Mouse (Mus musculus): ENCODE data around the gene Alg14.
A peak's percentile ranks its signal among the peaks of the same experiment; 100 is the strongest.

Gene Alg14

DNA sequence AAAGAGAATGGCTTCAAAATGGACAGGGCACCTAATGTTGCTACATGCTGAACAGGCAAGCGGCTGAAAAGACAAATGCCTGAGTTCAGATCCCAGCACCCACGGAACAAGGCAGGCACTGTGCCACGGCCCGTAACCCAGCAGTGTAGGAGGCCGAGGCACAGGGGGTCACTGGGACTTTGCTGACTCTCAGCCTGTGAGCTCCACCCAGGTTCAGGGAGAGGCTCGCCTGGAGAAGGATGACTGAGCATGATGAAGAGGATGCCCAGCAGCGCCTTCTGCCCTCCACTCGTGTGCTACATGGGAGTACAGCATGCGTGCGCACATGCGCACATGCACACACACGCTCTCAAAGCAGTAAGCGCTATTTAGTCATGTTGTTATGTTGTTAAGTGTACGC is 11.9 kb upstream of the Alg14 start:
- DNase-seq (ENCODE audit: low read depth): no peak

DNA sequence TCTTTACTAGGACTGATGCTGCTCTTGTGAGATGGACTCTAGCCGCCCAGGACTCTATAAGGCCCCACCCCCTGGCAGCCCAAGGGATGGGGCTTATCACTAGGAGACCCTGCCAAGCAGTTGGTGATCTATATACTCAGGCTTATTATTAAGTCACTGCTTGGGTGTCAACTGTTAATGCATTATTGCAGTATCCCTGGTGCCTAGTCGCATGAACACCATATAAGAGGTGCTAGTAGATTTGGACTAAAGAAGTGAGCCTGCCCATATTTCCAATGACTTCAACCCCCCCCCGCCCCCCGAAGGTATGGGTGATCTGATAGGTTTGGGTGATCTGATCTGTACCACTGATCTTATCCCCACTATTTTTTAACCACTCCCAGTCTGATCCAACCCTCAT is 8.6 kb upstream of the Alg14 start, which contains the start of gene Tmem56:
Gene Tmem56, minus strand, starts transcription at position 101 of the 400 bp plus-strand sequence.
- no peak for DNase-seq (ENCODE audit: low read depth)

DNA sequence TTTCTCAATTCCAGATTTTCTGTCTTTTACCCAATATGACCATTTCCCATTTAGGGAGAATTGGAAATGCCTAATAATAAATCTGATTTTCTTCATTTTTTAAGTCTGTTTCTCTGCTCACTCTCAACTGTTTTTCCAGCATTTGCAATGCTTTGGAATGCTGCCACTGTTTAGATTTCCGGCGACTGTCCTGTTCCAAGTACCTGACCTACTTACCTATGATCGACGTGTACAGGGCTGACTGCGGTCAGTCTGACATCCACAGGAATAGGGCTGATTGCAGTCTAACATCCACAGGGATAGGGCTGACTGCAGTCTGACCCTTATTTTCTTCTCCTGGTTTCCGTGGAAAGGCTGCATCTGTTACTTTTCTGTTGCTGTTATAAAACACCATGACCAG is 6.4 kb upstream of the Alg14 start:
- no peak for DNase-seq (ENCODE audit: low read depth)

DNA sequence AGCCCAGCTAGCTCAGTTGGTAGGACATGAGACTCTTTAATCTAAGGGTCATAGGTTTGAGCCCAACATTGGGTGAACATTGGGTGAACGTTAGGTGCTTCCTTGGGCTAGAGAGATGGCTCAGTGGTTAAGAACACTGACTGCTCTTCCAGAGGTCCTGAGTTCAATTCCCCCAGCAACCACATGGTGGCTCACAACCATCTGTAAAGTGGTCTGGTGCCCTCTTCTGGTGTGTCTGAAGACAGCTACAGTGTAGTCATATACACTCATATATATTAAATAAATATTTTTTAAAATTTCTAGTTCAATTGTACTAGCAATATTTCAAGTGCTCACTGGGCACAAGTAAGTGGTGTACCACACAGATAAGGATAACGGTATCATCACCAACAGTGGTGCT is 4.4 kb upstream of the Alg14 start:
- no peak for DNase-seq (ENCODE audit: low read depth)

DNA sequence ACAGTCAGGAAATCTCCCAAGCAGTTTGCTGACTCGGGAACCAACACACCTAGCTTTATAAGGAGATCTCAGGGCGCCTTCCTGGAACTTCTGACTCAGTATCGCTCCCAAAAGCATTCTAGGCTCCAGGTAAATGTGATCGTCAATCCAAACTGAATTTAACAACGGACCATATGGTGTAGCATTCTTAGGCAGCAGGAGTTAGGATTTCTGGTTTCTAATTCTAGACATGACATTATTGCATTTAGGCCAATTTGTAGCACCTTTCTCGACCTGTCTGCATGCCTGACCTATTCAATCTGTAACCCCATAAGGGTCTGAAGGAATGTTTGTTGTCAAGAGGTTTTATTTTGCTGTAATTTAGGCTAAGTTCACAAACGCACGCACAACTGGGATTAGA is 892 bp upstream of the Alg14 start:
- DNase-seq (ENCODE audit: low read depth): no peak

DNA sequence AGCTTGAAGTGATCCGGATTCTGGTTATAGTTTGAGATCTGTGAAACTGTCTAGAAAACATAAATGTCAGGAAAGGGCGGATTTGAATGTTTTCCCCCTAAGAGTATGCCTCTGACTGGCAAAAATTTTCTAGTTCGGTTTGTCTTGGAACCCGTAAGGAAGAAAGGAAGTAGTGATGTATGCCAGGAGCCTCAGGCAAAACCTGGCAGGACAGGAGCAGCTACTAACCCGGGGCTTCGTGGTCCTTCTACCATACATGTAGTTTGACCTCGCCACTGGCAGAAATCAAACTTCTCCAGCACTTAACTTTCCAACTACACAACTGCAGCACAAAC is 381 bp upstream of the Alg14 start:
- DNase-seq (ENCODE audit: low read depth): no peak

DNA sequence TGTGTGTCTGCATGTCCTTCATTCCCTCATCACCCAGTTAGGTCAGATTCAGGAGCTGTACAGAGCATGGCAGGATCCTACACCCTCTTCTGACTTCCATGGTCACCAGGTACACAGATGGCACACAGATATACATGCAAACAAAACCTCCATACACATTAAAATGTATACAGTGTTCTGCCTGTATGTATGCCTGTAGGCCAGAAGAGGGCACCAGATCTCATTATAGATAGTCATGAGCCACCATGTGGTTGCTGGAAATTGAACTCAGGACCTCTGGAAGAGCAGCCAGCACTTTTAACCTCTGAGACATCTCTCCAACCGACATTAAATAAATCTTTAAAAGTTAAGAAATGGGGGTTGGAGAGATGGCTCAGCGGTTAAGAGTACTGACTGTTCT is 2.6 kb downstream of the Alg14 start:
- DNase-seq (ENCODE audit: low read depth): peak; percentile 35

DNA sequence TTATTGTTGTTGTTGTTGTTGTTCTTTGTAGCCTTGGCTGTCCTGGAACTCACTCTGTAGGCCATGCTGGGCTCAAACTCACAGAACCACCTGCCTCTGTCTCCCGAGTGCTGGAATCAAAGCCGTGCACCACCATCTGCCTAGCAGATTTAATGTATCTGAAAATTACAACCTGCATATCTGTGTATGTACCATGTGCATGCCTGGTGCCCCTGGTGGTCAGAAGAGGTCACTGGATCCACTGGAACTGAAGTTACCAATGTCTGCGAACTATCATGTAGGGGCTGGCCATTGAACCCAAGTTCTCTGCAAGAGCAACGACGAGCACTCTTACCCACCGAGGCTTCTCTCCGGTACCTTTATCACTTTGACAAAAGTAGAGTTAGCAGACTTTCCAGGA is 15.1 kb downstream of the Alg14 start:
- peak; percentile 36 for DNase-seq (ENCODE audit: low read depth)

DNA sequence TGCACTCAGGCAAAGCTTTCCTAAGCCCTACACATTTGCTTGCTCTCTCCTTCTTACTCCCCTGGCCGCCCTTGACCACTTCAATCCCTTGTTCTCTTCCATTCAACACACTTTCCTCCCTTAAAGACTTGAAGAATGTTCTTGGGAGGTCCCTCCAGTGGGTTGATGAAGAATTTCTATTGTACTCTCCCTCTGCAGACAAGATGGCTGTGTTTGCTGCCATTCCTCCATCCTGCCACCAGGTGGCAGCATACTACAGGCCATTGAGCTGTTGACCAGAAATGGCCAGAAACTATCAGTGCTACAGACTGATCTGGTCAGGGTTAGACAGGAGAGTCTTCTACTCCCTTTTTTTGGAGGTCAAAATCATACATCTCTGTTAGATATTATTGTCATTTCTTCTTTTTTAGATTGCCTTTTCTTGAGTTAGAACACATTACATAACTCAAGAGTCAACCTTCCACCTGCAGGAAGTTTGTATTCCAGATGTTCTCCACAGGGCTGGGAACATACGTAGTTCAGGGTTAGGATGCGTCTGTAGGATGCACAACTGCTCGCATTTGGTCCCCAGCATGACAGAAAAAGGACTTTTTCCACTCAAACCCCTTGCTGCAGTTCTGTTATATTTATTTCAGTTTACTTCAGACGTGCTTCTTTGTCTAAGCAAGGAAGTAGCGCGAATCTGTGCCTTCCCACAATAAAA is 16.1 kb downstream of the Alg14 start:
- peak; percentile 82 for DNase-seq (ENCODE audit: low read depth)

DNA sequence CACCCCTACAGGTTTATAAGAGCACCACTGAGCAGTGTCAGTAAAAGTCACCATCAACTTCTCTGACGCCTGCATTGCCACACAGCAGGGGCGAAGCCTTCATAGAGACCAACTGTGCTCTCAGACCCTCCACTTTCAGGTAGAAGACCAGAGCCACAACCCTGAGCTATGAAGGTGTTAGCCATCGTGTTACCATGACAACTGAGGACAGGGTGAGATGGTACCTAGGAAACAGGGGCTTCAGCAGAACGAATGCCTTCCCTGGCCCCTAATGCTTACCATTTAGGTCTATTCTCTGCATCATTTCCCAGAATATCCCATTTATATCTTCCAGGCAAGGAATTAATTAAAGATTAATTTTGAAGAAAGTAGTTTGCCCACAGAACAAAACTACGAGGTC is 17.4 kb downstream of the Alg14 start:
- no peak for DNase-seq (ENCODE audit: low read depth)

DNA sequence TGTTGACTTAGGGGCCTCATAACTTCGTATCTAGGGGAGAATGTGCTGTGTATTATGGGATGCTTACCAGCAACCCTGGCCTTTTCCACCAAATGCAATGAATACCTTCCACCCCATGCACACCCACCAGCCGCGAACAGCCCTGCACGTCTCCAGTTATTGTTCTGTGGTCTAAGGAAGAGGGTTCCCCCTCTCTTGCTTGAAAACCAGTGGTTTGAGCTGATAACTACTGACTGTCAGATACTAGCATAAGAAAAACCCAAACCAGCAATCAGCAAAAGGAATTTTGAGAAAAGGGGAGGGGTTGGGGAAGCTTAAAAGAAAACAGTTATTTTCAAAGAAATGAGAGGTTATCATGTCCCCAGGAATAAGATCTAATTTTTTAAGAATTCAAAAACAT is 17.9 kb downstream of the Alg14 start:
- no peak for DNase-seq (ENCODE audit: low read depth)

DNA sequence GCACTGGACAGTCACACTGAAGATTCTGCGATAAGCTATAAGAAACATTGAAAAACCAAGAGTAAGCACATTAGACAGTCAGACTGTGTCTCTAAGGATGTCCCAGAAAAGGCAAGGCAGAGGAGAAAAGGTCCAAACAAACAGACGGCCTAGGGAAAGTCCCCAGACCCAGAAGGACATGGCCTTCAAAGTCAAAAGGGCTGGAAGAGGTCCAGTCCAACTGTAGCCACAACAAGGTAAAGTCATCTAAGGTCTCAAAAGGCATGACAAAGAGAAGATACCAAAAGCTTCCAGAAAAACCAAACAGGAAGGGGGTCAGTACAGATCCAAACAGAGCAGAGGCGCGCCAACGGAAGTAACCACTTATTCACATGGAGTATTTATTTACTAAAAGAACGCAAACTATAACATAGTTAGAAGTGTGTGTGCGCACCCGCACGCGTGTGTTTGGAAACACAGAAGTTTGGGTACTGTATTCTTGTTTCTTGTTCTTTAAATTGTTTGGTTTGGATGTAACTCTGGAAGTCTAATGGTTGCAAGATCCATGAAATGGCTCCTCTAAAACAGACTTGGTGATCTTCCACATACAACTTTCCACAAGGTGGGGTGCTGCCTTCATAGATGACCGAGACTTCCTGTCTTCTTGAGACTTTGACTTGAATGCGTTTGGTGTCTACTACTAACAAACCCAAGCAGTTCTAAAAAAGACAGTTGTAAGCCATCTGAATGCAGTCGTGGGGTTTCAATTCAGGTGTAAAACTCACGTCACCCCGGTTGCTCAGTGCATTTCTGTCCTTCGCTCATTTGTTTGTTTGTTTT is 18.5 kb downstream of the Alg14 start:
- DNase-seq (ENCODE audit: low read depth): no peak

DNA sequence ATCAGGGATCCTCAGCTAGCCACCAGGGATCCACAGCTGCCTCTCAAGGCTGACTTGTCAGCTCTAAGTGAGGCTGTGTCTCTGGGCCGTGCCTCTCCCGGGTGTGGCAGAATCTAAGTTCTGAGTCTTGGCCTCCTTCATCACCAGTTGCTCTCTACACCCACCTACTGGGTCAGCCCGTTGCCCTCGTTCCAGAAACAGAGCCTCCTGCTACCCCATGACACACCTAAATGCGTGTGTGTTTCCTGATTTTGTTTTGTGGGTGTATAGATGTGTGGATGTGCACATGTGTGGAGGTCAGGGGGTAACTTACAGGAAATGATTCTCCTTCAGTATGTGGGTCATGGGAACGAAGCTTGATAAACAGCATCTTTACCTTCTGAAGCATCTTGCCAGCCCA is 20.9 kb downstream of the Alg14 start:
- DNase-seq (ENCODE audit: low read depth): no peak

DNA sequence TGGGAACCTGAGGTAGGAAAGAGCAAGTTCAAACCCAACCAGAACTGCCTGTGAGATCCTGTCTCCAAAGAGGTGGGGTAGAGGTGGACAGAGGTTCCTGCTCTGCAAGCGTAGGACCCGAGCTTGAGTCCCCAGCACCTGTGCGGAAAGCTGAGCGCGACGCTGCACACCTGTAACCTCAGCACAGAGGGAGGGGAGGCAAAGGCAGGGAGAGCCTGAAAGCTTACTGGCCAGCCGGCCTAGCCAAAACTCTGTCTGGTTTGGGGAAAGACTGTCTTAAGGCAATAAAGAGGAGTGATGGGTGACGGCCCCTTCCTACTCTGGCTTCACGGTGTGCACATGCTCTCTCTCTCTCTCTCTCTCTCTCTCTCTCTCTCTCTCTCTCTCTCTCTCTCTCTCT is 21.4 kb downstream of the Alg14 start:
- DNase-seq (ENCODE audit: low read depth): no peak

DNA sequence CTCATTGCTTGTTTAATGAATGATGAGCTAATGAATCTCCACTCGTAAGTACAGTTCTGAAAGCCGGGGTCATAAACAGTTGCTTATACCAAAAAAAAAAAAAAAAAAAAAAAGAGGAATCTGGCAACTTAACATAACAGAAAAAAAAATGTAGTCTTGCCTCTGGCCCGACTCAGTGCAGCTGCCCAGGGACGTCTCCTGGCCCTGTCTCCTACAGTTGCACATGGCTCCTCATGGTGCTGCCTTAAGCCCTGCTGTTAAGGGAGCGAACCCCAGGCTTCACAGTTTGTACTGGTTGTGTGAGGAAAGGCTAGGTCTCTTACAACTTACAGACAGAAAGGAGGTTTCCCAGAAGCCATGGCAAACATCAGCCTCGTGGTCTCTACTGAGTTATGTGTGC is 22.6 kb downstream of the Alg14 start:
- DNase-seq (ENCODE audit: low read depth): no peak

DNA sequence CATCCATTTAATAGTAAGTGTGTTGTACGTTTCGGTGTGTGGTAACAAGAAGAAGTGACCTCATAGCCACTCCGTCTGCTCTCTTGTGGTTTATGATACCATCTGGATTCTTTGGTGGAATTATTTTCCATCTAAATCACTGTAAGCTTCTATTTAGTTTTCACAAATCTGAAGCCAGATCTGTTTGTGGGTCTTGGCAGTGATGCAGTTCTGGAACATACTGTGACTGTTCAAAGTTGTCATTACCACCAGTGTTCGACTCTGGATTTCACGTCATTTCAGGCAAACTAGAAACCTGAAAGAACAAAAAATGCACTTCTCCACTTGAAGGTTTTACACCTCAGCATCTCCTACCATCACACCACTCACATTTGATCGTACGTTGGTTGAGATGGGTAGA is 23.9 kb downstream of the Alg14 start:
- DNase-seq (ENCODE audit: low read depth): no peak

DNA sequence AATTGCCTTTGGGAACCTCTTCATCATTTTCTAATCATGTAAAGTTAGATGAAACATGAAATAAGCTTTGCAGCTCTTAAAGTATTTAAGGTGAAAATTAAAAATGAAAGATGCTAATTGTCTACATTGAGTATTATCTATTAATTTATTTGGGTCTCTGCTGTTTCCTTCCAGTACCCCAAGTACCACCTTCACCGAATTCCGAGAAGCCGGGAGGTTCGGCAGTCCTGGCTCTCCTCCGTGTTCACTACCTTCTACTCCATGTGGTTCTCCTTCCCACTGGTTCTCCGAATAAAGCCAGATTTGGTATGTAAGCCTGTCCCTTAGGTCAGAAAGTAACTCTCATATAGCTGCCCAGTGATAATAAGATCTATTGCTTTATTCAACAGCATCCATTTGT is 28.3 kb downstream of the Alg14 start:
- DNase-seq (ENCODE audit: low read depth): no peak

DNA sequence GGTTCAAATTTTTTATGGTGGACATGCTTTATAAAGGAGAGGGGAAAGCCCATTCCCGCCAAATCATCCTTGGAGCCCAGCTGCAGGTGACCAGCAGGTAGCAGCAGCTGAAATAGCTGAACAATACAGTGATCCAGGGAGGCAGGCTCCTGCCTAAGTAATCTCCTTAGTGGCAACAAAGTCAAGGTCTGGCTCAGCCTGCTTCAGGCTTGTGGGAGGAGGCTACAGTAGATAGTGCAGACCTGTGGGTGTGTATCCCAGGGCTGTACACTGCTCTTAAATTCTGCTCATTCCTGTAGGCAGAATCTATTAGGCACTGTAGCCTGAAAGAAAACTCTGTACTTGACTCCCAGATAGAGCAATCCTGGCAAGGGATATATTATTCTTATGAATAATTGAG is 29.3 kb downstream of the Alg14 start:
- DNase-seq (ENCODE audit: low read depth): no peak

DNA sequence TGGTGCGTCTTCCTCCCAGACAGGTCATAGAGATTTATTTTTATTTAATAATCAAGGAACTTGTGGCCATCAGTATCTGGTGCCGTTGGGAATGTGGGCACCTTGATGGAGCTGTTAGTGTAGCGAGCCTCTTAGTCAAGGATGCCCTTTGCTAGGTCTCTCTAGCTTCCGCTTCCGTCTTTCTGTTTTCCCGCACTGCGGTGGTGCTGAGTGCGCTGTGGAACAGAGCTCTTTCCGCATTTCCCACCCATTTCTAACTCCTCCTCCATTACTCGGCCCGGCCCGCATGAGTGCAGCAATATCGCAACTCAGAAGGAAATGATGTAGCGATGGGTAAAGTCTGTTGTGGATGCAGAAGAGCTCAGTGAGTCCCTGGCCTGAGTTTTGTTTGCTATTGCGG is 31.8 kb downstream of the Alg14 start:
- no peak for DNase-seq (ENCODE audit: low read depth)

DNA sequence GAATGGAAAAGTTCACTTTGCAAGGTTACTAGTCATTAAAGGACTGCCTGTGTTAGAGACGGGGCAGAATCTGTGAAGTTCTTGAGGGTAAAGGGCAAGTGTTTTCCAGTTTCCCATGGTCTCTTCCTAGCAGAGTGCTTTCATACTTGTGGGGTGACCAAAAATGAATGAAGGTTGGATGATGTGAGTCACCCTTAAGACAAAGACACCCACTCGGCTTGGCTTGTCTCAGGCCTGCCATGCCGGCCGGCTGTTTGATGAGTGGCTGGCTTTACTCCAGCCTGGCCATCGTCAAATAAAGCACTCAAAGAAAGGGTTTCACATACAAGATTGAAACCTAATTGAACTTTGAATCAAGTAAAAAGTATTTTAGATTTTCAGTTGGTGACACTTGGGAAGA is 35.8 kb downstream of the Alg14 start:
- DNase-seq (ENCODE audit: low read depth): no peak

DNA sequence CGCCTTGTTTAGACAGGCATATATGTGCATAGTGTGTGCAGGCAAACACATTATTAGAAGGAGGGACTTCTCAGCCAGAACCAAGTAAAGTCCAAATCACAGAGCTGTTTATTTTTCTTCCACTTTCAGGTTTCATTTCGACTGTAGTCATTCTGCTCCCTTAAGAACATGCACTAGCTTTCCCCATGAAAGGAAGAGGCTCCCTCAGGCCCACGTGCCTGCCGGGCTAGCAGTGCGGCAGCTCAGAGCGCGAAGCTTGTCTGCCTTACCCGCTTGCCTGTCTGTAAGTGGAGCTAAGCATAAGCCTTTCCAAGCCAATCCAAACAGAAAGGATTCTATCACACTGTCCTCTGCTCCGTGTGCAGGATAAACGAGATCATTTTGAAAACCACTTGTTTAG is 38.1 kb downstream of the Alg14 start:
- DNase-seq (ENCODE audit: low read depth): no peak

DNA sequence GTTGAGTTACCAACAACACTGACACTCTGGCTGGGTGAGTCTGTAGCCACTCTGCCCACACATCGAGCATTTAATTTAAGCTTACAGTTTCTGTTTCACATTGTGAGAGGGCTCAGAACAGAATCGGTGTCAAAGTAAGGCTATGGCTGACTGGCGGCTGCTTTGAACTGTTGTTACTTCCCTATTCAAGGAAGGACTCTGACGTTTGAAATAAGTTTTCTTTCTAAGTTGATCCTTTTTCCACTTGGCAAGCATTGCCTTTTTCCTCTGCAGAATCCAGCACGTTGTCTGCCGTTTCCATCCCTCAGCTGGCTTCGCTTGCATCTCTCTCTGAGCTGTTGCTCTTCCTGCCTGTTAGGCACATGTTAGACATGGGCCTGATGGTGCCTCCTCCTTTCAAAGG is 38.7 kb downstream of the Alg14 start:
- peak; percentile 57 for DNase-seq (ENCODE audit: low read depth)

DNA sequence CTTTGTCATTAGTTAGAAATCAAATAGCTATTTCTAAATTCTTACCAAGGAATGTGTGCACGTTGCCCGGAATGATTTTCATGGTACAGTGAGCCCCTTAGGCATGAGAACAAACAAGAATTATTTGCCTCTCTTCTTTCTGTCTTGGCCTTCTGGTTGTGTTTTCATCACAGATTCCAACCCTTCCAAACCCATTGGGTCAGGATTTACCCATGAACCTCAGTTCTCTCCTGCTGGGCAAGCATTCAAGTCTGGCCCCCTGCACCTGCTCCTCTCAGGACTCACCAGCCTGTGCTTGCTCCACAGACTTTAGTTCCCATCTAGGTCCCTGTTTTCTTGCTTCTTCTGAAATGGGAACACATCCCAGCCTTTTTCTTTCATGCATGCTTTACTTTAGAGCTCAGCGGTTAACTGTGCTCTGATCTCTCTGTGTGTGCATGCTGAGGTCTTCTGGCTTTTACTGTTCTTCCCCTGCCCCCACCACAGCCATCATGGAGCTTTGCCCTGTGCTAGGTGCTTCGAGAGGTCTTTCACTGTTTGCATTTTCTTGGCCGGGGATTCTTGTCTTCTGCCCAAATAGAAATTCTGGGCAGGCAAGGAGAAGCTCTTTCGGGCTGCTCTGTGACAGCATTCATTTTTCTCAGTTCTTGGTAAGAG is 44.8 kb downstream of the Alg14 start:
- no peak for DNase-seq (ENCODE audit: low read depth)
